Mouse (Mus musculus) embryonic facial prominence, embryonic 12.5 days (tissue): ENCODE measurements around the gene Frmd6. TPM values are rescaled to one million over a fixed set of nuclear protein-coding genes. Genes with fewer than 3 reads are reported as not detected.
A peak's percentile ranks its signal among the peaks of the same experiment; 100 is the strongest.

ENCODE experiments used
- ATAC-seq: fragments of 200-750 bp; cut with Nextera tagmentation; 2 replicates; pipeline ENCODE4 v1.8.0; 2017; ENCODE audit not compliant: insufficient number of reproducible peaks, insufficient read depth, low FRiP score, low TSS enrichment
- H3K27ac ChIP-seq: fragments of 300-500 bp; sonication (generic); 2 replicates; pipeline ENCODE4 v1.5.1; 2016; ENCODE audit warnings: mild to moderate bottlenecking
- H3K27me3 ChIP-seq: fragments of 300-500 bp; sonication (generic); 2 replicates; pipeline ENCODE4 v1.6.1; 2016; ENCODE audit warnings: mild to moderate bottlenecking, moderate library complexity
- H3K36me3 ChIP-seq: fragments of 300-500 bp; sonication (generic); 2 replicates; pipeline ENCODE4 v1.6.1; 2016; ENCODE audit warnings: mild to moderate bottlenecking
- H3K4me1 ChIP-seq: fragments of 300-500 bp; sonication (generic); 2 replicates; pipeline ENCODE4 v1.6.1; 2016
- H3K4me2 ChIP-seq: fragments of 300-500 bp; sonication (generic); replicated peaks from 2 replicates; pipeline ENCODE4 v1.6.1; 2016; ENCODE audit warnings: mild to moderate bottlenecking, moderate library complexity
- H3K4me3 ChIP-seq: fragments of 300-500 bp; sonication (generic); 2 replicates; pipeline ENCODE4 v1.5.1; 2016; ENCODE audit warnings: mild to moderate bottlenecking
- H3K9ac ChIP-seq: fragments of 300-500 bp; sonication (generic); 2 replicates; pipeline ENCODE4 v1.6.1; 2016; ENCODE audit warnings: mild to moderate bottlenecking, moderate library complexity
- H3K9me3 ChIP-seq: fragments of 300-500 bp; sonication (generic); 2 replicates; pipeline ENCODE4 v1.6.1; 2016; ENCODE audit warnings: mild to moderate bottlenecking, moderate library complexity
- WGBS: fragments of 180-500 bp; shearing (Covaris S2); methylation state at CpG from one replicate; pipeline ENCODE4 v1.1.7; 2016; 5-methylcytosine and 5-hydroxymethylcytosine counted together
- polyA plus RNA-seq: library from polyadenylated mRNA; unstranded; fragments of >200 nt; fragmentation: Nextera tagmentation; extraction: Ambion mirVana; gene quantifications from 2 replicates; pipeline ENCODE4 v1.2.1, GENCODE M21; 2016

Gene Frmd6
- polyA plus RNA-seq, 1 experiment from 2014 or later: 81.3 TPM

DNA sequence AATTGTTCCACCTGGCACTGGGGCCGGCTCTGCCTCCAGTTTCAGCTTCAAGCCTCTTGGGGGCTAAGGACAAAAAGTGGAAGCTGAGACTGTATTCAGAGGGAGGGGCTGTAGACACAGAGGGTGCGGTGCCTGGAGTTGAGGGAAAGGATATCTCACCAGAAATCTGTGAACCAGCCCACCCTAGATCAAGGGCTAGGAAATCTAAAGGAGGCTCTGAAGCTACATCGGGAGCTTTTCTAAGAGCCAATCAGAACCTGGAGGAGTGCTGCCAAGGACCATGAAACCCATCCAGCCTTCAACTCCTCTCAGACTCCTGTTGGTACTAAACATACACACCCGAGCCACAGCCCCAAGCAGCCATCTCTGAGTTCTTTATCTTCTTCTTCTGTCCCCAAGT, 82.8 kb downstream of the Frmd6 start:
- H3K9me3 ChIP-seq: no peaks in the 10 kb centered on the region
- H3K4me2 ChIP-seq: no peak overlapping the region
- no peak overlapping the region for H3K27ac ChIP-seq
- no peak for ATAC-seq
- WGBS: 65% methylated on average over 4 of the region's 4 CpGs
- H3K36me3 ChIP-seq: peaks cover 9% of the 10 kb centered on the region
- H3K4me3 ChIP-seq: no peak overlapping the region
- H3K4me1 ChIP-seq: no peaks in the 10 kb centered on the region; the same call in 1 of the 2 replicates
- H3K27me3 ChIP-seq: no peaks in the 10 kb centered on the region
- H3K9ac ChIP-seq: no peak overlapping the region

DNA sequence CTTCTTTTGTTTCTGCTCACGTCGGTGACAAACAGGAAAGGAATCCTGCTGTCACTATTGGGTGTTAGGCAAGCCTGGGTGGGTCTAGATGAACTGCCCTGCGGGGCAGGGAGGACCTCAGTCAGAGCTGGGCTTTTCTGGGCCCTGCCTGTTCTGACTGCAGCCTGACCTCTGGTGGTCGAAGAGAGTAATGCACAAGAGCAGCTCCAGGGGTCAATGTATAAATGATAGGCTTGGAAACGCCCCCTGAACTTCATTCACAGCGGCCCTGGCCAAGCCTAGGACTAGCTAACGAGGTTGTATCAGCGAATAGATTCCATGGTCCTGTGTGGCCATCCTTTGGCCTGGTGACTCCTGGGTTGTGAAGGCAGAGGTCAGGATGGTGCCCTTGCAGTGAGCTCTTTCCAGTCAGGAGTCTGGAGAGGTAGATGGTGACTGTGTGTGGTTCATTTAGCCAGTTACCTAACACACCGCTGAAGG, 85.0 kb downstream of the Frmd6 start:
- H3K4me3 ChIP-seq: no peak overlapping the region
- H3K36me3 ChIP-seq: no peaks in the 10 kb centered on the region
- no peaks in the 10 kb centered on the region for H3K9me3 ChIP-seq
- WGBS: 12% methylated on average over 9 of the region's 9 CpGs
- no peak overlapping the region for H3K27ac ChIP-seq
- ATAC-seq: peak; percentile 57
- H3K4me2 ChIP-seq: no peak overlapping the region
- no peak overlapping the region for H3K9ac ChIP-seq
- no peaks in the 10 kb centered on the region; the same call in 1 of the 2 replicates for H3K4me1 ChIP-seq
- H3K27me3 ChIP-seq: no peaks in the 10 kb centered on the region

DNA sequence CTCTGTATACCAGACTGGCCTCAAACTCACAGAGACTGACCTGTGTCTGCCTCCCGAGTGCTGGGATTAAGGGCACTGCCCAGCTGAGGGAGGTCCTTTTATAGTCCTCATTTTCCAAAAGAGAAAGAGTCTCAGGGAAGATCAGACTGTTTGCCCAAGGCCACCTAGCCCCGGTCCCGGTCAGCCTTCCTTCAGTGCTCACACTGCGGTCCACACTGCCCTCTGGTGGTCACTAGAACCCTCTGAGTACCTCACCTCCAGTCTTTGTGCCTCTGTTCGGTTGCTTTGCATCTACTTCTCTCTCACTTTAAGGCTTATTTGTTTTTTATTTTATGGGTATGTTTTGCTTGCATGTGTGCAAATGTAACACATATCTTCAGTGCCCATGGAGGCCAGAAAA, 85.7 kb downstream of the Frmd6 start:
- Histone ChIP-seq H3K4me2 (no peak overlapping the region), H3K4me1 (no peaks in the 10 kb centered on the region; the same call in 1 of the 2 replicates), H3K9me3 (no peaks in the 10 kb centered on the region), H3K36me3 (no peaks in the 10 kb centered on the region), H3K9ac (no peak overlapping the region), H3K4me3 (no peak overlapping the region), H3K27ac (no peak overlapping the region), H3K27me3 (no peaks in the 10 kb centered on the region)
- 12% methylated on average over 5 of the region's 5 CpGs for WGBS
- no peak for ATAC-seq

GRCm38 (mm10) chr12:70911676-70912379, 86.5 kb downstream of the Frmd6 start:
- no peak for ATAC-seq
- H3K4me3 ChIP-seq: no peak overlapping the region
- 74% methylated on average over 17 of the region's 17 CpGs for WGBS
- H3K4me1 ChIP-seq: no peaks in the 10 kb centered on the region; the same call in 1 of the 2 replicates
- H3K4me2 ChIP-seq: no peak overlapping the region
- H3K27ac ChIP-seq: no peak overlapping the region
- no peaks in the 10 kb centered on the region for H3K36me3 ChIP-seq
- no peaks in the 10 kb centered on the region for H3K9me3 ChIP-seq
- no peak overlapping the region for H3K9ac ChIP-seq
- no peaks in the 10 kb centered on the region for H3K27me3 ChIP-seq

- ATAC-seq: no peak
- no peak overlapping the region for H3K9ac ChIP-seq
- H3K4me2 ChIP-seq: no peak overlapping the region
- H3K27me3 ChIP-seq: no peaks in the 10 kb centered on the region
- 42% methylated on average over 3 of the region's 3 CpGs for WGBS
- no peaks in the 10 kb centered on the region for H3K36me3 ChIP-seq
- H3K4me1 ChIP-seq: no peaks in the 10 kb centered on the region; the same call in 1 of the 2 replicates
- no peak overlapping the region for H3K27ac ChIP-seq
- no peak overlapping the region for H3K4me3 ChIP-seq
- H3K9me3 ChIP-seq: no peaks in the 10 kb centered on the region
Measured at GRCm38 (mm10) chr12:70913429-70913828, 88.1 kb downstream of the Frmd6 start.

GRCm38 (mm10) chr12:70914387-70914786, 89.1 kb downstream of the Frmd6 start:
- no peak overlapping the region for H3K27ac ChIP-seq
- no peak overlapping the region for H3K4me2 ChIP-seq
- no peak for ATAC-seq
- no peaks in the 10 kb centered on the region for H3K36me3 ChIP-seq
- H3K4me1 ChIP-seq: no peaks in the 10 kb centered on the region; the same call in 1 of the 2 replicates
- WGBS: 52% methylated on average over 11 of the region's 11 CpGs
- no peaks in the 10 kb centered on the region for H3K27me3 ChIP-seq
- no peaks in the 10 kb centered on the region for H3K9me3 ChIP-seq
- H3K9ac ChIP-seq: no peak overlapping the region
- no peak overlapping the region for H3K4me3 ChIP-seq

DNA sequence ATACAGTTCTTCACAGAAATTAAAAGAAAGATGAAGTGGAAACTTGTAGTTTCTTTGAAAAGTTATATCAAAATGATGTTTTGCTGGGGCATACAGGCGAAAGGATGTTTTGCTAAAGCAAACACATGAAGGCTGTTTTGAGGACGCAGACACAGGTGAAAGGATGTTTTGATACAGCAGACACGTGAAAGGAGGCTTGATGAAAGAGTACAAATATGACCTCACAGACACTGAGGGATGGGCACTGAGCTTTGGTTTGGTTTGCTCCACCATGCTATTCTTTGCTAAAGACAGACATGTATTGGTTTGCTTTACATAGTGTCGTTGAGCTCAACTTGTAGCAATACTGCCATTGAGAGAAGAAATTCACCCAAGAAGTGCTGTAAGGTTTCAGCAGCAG, 104.5 kb downstream of the Frmd6 start:
- ATAC-seq: no peak
- H3K4me1 ChIP-seq: no peaks in the 10 kb centered on the region
- no peak overlapping the region for H3K4me3 ChIP-seq

DNA sequence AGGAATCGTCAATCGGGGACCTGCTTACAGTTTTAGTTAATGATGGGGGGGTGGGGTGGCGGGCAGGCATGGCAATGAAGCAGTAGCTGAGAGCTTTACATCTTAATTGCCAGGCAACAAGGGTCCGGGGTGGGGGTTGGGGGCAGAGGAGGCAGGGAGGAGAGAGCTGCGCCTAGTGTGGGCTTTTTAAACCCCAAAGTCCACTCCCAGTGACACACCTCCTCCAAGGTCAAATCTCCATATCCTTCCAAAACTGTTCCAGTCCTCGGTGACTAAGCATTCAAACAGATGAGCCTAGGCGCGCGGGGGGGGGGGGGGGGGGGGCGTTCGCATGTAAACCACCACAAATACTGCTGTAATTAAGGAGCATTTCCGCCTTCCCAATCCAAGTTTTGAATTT, 111.8 kb downstream of the Frmd6 start:
- Histone ChIP-seq H3K4me3 (peak overlapping the region; percentile 76), H3K9ac (peak overlapping the region; percentile 81), H3K9me3 (no peaks in the 10 kb centered on the region), H3K36me3 (0 out of 2 replicates have a peak, but pooled peaks cover 7% of the 10 kb centered on the region), H3K27me3 (no peaks in the 10 kb centered on the region), H3K27ac (peak overlapping the region; percentile 89), H3K4me2 (peak overlapping the region; percentile 57), H3K4me1 (peaks cover 7% of the 10 kb centered on the region; the same call in 1 of the 2 replicates)
- 28% methylated on average over 10 of the region's 12 CpGs for WGBS
- no peak for ATAC-seq

More for the DNA sequence above, 104.5 kb downstream of the Frmd6 start:
- Histone ChIP-seq H3K9me3 (no peaks in the 10 kb centered on the region), H3K27ac (no peak overlapping the region), H3K27me3 (no peaks in the 10 kb centered on the region), H3K4me2 (no peak overlapping the region), H3K9ac (no peak overlapping the region), H3K36me3 (no peaks in the 10 kb centered on the region)
- WGBS: 86% methylated on average over 4 of the region's 4 CpGs

DNA sequence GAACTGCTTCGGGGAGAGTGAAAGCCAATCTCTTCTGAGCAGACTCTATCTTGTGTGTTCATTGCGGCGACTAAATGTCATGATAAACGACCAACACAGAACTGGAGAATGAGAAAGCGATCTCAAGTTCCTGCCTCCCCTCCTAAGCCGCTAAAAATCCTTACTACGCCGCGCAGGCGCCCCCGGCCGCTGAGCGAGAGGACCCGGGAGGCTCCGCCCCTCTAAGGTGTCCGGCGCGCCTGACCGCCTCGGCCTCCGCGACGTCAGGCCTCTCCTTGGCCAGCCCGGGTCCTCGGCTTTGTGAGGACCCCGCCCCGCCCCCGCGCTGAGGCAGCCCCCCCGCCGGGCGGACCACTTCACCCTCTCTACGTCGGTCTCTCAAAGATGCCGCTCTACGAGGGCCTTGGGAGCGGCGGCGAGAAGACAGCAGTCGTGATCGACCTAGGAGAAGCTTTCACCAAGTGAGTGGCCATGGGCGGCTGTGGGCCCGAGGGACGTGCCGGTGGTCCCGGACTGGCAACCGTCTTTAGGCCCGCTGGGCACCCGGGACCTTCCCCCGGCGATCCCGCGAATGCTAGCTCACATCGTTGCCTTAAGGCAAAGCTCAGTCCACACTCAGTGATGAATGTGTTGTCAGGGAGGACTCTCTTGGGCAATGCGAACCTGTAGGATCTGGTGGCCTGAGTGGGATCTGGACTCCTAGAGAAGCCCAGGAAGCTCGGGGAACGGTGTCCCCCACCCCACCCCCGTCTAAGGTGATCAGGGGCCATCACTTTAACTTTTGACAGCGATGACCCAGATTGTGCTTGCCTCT, 112.5 kb downstream of the Frmd6 start, which contains the start of gene Actr10:
Actr10 (plus strand) TSS at position 287 of the 814 bp plus-strand sequence.
- Histone ChIP-seq H3K4me2 (peak within 1 kb of the TSS; percentile 63), H3K27ac (peak within 1 kb of the TSS; percentile 89), H3K27me3 (no peaks in the 10 kb centered on the region), H3K9me3 (no peaks in the 10 kb centered on the region), H3K36me3 (peaks cover 13% of the 10 kb centered on the region; the same call in 1 of the 2 replicates), H3K9ac (peak within 1 kb of the TSS; percentile 81), H3K4me3 (peak within 1 kb of the TSS; percentile 76), H3K4me1 (peaks cover 7% of the 10 kb centered on the region; the same call in 1 of the 2 replicates)
- ATAC-seq: peak; percentile 92
- under 1% methylated on average over 59 of the region's 59 CpGs for WGBS

- WGBS: 98% methylated on average over 7 of the region's 7 CpGs
- no peak overlapping the region for H3K27ac ChIP-seq
- H3K4me2 ChIP-seq: no peak overlapping the region
- H3K27me3 ChIP-seq: no peaks in the 10 kb centered on the region
- no peak for ATAC-seq
- H3K4me1 ChIP-seq: peaks cover 7% of the 10 kb centered on the region; the same call in 1 of the 2 replicates
- H3K4me3 ChIP-seq: no peak overlapping the region
- no peak overlapping the region for H3K9ac ChIP-seq
- H3K9me3 ChIP-seq: no peaks in the 10 kb centered on the region
- H3K36me3 ChIP-seq: peaks cover 30% of the 10 kb centered on the region
Measured at GRCm38 (mm10) chr12:70940806-70941205, 115.5 kb downstream of the Frmd6 start.

- peaks cover 44% of the 10 kb centered on the region for H3K36me3 ChIP-seq
- 0 out of 2 replicates have a peak, but pooled peaks cover 4% of the 10 kb centered on the region for H3K4me1 ChIP-seq
- no peak for ATAC-seq
- H3K4me3 ChIP-seq: no peak overlapping the region
- H3K27me3 ChIP-seq: no peaks in the 10 kb centered on the region
- no peaks in the 10 kb centered on the region for H3K9me3 ChIP-seq
- no peak overlapping the region for H3K9ac ChIP-seq
- WGBS: 93% methylated on average over 5 of the region's 5 CpGs
- H3K27ac ChIP-seq: no peak overlapping the region
- H3K4me2 ChIP-seq: no peak overlapping the region
Measured at GRCm38 (mm10) chr12:70944181-70944580, 118.9 kb downstream of the Frmd6 start.
